10 mouse cellular contexts compared by ENCODE assay signal in genomic region chr7:113347271-113347670, GRCm38 (mm10). TPM values are rescaled to one million over a fixed set of nuclear protein-coding genes. Genes with fewer than 3 reads are reported as not detected.
DNase-seq lines count a peak whose midpoint lies in the region; ATAC-seq and TF ChIP-seq lines count a peak whose summit lies in the region.
"Had no signal": no experiment of that assay in that cellular context is flagged by ENCODE, and none has a peak within 500 bp of the region (broad histone marks: within the 10 kb centered on the region; RNA-seq: fewer than 3 reads in every experiment).

No protein-coding gene starts in this region.

- peaks cover 7% of the 10 kb centered on the region for H3K4me1 ChIP-seq in heart, embryonic 12.5 days (replicated peaks)
- H3K4me1 ChIP-seq in neural tube, embryonic 15.5 days = no peaks in the 10 kb centered on the region
- no peaks in the 10 kb centered on the region for H3K4me1 ChIP-seq in lung, postnatal 0 days (ENCODE audit: insufficient read depth, low read depth, low read length)
- H3K4me1 ChIP-seq in limb, embryonic 10.5 days = no peaks in the 10 kb centered on the region

- H3K27ac ChIP-seq in heart, embryonic 12.5 days (ENCODE audit: poor library complexity, severe bottlenecking) = no peak overlapping the region
- peak overlapping the region; percentile 70 for H3K27ac ChIP-seq in neural tube, embryonic 15.5 days (replicated peaks)
- H3K27ac ChIP-seq in lung, postnatal 0 days (ENCODE audit: low read length) = no peak overlapping the region
- no peak overlapping the region for H3K27ac ChIP-seq in limb, embryonic 10.5 days
- H3K27ac ChIP-seq: kidney, postnatal 0 days had no signal

- H3K27me3 ChIP-seq in heart, embryonic 12.5 days (replicated peaks) = no peaks in the 10 kb centered on the region
- no peaks in the 10 kb centered on the region for H3K27me3 ChIP-seq in neural tube, embryonic 15.5 days (replicated peaks)
- H3K27me3 ChIP-seq in lung, postnatal 0 days (replicated peaks; ENCODE audit: insufficient read depth, low read length) = no peaks in the 10 kb centered on the region
- H3K27me3 ChIP-seq in limb, embryonic 10.5 days (ENCODE audit: low read depth, poor library complexity, severe bottlenecking) = no peaks in the 10 kb centered on the region

- 31% methylated on average over 4 of the region's 4 CpGs for WGBS in heart, embryonic 12.5 days
- 29% methylated on average over 4 of the region's 4 CpGs for WGBS in neural tube, embryonic 15.5 days
- 43% methylated on average over 4 of the region's 4 CpGs for WGBS in lung, postnatal 0 days
- 53% methylated on average over 4 of the region's 4 CpGs for WGBS in limb, embryonic 10.5 days

- no peaks in the 10 kb centered on the region for H3K36me3 ChIP-seq in heart, embryonic 12.5 days
- H3K36me3 ChIP-seq in neural tube, embryonic 15.5 days = no peaks in the 10 kb centered on the region
- H3K36me3 ChIP-seq in lung, postnatal 0 days (ENCODE audit: insufficient read depth, low read length) = no peaks in the 10 kb centered on the region
- H3K36me3 ChIP-seq in limb, embryonic 10.5 days = no peaks in the 10 kb centered on the region

- DNase-seq in heart, adult 11 months = peak; percentile 90
- peak; percentile 65 to 83 for DNase-seq in cerebellum, postnatal 25 days
- DNase-seq in layer of hippocampus, adult 18-20 months (ENCODE audit: low spot score in 2 of 2) = peak; percentile 84 to 93
- no peak for DNase-seq in lung, postnatal 0 days (ENCODE audit: low spot score)
- DNase-seq in adrenal gland, postnatal 36 days = no peak
- DNase-seq in limb, embryonic 10.5 days (ENCODE audit: low spot score) = no peak

- TF ChIP-seq CTCF in lung, postnatal 0 days (IDR thresholded peaks at IDR 0.05) = no peak

- no peaks in the 10 kb centered on the region for H3K9me3 ChIP-seq in heart, embryonic 12.5 days (replicated peaks)
- no peaks in the 10 kb centered on the region for H3K9me3 ChIP-seq in neural tube, embryonic 15.5 days (replicated peaks)
- H3K9me3 ChIP-seq in lung, postnatal 0 days (ENCODE audit: low read length) = no peaks in the 10 kb centered on the region
- H3K9me3 ChIP-seq in limb, embryonic 10.5 days (replicated peaks) = no peaks in the 10 kb centered on the region

- no peak for ATAC-seq in heart, embryonic 12.5 days (ENCODE audit: insufficient number of reproducible peaks, low FRiP score)
- peak; percentile 86 for ATAC-seq in neural tube, embryonic 15.5 days (ENCODE audit: low FRiP score)
- ATAC-seq in lung, postnatal 0 days = no peak

- H3K9ac ChIP-seq in heart, embryonic 12.5 days = no peak overlapping the region
- no peak overlapping the region; the same call in 1 of the 2 replicates for H3K9ac ChIP-seq in neural tube, embryonic 15.5 days (replicated peaks)
- H3K9ac ChIP-seq in lung, postnatal 0 days (replicated peaks; ENCODE audit: low read depth) = no peak overlapping the region

- no peak for TF ChIP-seq EP300 in lung, postnatal 0 days (IDR thresholded peaks at IDR 0.05)

- H3K4me3 ChIP-seq in heart, embryonic 12.5 days = no peak overlapping the region
- H3K4me3 ChIP-seq in neural tube, embryonic 15.5 days (replicated peaks) = no peak overlapping the region
- H3K4me3 ChIP-seq in lung, postnatal 0 days (ENCODE audit: low read depth, low read length) = no peak overlapping the region
- no peak overlapping the region for H3K4me3 ChIP-seq in limb, embryonic 10.5 days

- H3K4me2 ChIP-seq in heart, embryonic 12.5 days = no peak overlapping the region
- peak overlapping the region; percentile 38 for H3K4me2 ChIP-seq in neural tube, embryonic 15.5 days
- H3K4me2 ChIP-seq in lung, postnatal 0 days (replicated peaks; ENCODE audit: low read depth, low read length) = no peak overlapping the region

RNA-seq across cellular contexts. Expression of gene Btbd10, which starts 21.9 kb away (rescaled TPM):
- polyA plus RNA-seq in heart, embryonic 12.5 days (2016; fragmentation: Nextera tagmentation; extraction: Ambion mirVana) = 23.6 and 24.0 TPM in 2 replicates
- 10 to 100 TPM; 60.5 to 62.9 TPM for total RNA-seq in layer of hippocampus, adult 18-20 months (2021)
- 67.2 and 74.4 TPM in 2 replicates for polyA plus RNA-seq in neural tube, embryonic 15.5 days (2015; fragmentation: Nextera tagmentation; extraction: Ambion mirVana)
- polyA plus RNA-seq in lung, postnatal 0 days (2015; fragmentation: Nextera tagmentation; extraction: Ambion mirVana) = 20.6 and 20.8 TPM in 2 replicates
- 10 to 100 TPM; 16.6 to 17.8 TPM for total RNA-seq in adrenal gland, postnatal 36 days (2021)
- 17.0 and 21.8 TPM in 2 replicates for polyA plus RNA-seq in limb, embryonic 10.5 days (2016; fragmentation: Nextera tagmentation; extraction: Ambion mirVana)

RNA-seq across cellular contexts. Expression of gene Pth, which starts 41.1 kb away (rescaled TPM):
- not detected in 2 replicates for polyA plus RNA-seq in heart, embryonic 12.5 days (2016; fragmentation: Nextera tagmentation; extraction: Ambion mirVana)
- total RNA-seq in layer of hippocampus, adult 18-20 months (2021) = not detected
- polyA plus RNA-seq in neural tube, embryonic 15.5 days (2015; fragmentation: Nextera tagmentation; extraction: Ambion mirVana) = 3.7 TPM in 1 of 2 replicates, not detected in the other
- polyA plus RNA-seq in lung, postnatal 0 days (2015; fragmentation: Nextera tagmentation; extraction: Ambion mirVana) = not detected in 2 replicates
- not detected for total RNA-seq in adrenal gland, postnatal 36 days (2021)
- not detected in 2 replicates for polyA plus RNA-seq in limb, embryonic 10.5 days (2016; fragmentation: Nextera tagmentation; extraction: Ambion mirVana)
- polyA plus RNA-seq: kidney, postnatal 0 days; neural tube, embryonic 11.5 days had no signal

Comparison
In these comparisons a context has a peak if more than half of its experiments do, and no peak if none do; other contexts are left out.
1. DNase-seq: peak in heart, adult 11 months (single experiment), cerebellum, postnatal 25 days (2 of 2) and layer of hippocampus, adult 18-20 months (2 of 2); none in lung, postnatal 0 days (single experiment), adrenal gland, postnatal 36 days (0 of 2) and limb, embryonic 10.5 days (single experiment).